Mouse (Mus musculus) liver, embryonic 14.5 days (tissue): ENCODE data around the gene Serpinf2. TPM values are rescaled to one million over a fixed set of nuclear protein-coding genes. Genes with fewer than 3 reads are reported as not detected.

ENCODE experiments used
- ATAC-seq: fragments of 200-750 bp; cut with Nextera tagmentation; 2 replicates; pipeline ENCODE4 v1.8.0; 2017; ENCODE audit warnings: moderate number of reproducible peaks, mild to moderate bottlenecking, moderate library complexity; ENCODE audit not compliant: insufficient read depth
- DNase-seq, 3 experiments: peaks; one replicate each; pipeline ENCODE4 v3.0.0-alpha.2; 2012 to 2013; ENCODE audit warnings: low read depth in 3 of 3, low spot score in 3 of 3
- H3K27ac ChIP-seq: fragments of 300-500 bp; sonication (generic); 2 replicates; pipeline ENCODE4 v1.5.1; 2014; ENCODE audit warnings: moderate library complexity, mild to moderate bottlenecking, control low read depth, inconsistent platforms
- H3K27me3 ChIP-seq: fragments of 300-500 bp; sonication (generic); 2 replicates; pipeline ENCODE4 v1.6.1; 2014; ENCODE audit warnings: mild to moderate bottlenecking, low read length, moderate library complexity; ENCODE audit not compliant: control insufficient read depth, insufficient read depth
- H3K36me3 ChIP-seq: fragments of 300-500 bp; sonication (generic); replicated peaks from 2 replicates; pipeline ENCODE4 v1.6.1; 2014; ENCODE audit warnings: low read depth; ENCODE audit not compliant: control insufficient read depth, insufficient read depth
- H3K4me1 ChIP-seq, 2 experiments: fragments of 200-500 bp in 1 of 2; fragments of 300-500 bp in 1 of 2; sonication (generic) in 1 of 2; replicated peaks; 2 replicates each; pipeline ENCODE4 v1.6.1; 2012 to 2014; ENCODE audit warnings: antibody characterized with exemption in 1 of 2, inconsistent platforms in 1 of 2, low read length in 1 of 2; ENCODE audit not compliant: control insufficient read depth in 2 of 2, insufficient read depth in 2 of 2
- H3K4me2 ChIP-seq: fragments of 300-500 bp; sonication (generic); 2 replicates; pipeline ENCODE4 v1.6.1; 2014; ENCODE audit warnings: low read depth, mild to moderate bottlenecking, control low read depth, moderate library complexity
- H3K4me3 ChIP-seq, 2 experiments: fragments of 200-500 bp in 1 of 2; fragments of 300-500 bp in 1 of 2; sonication (generic) in 1 of 2; 2 replicates each; pipeline ENCODE4 v1.5.1; 2012 to 2014; ENCODE audit warnings: low read depth in 2 of 2, low read length in 2 of 2, mild to moderate bottlenecking in 2 of 2, control low read depth in 1 of 2, inconsistent platforms in 1 of 2, moderate library complexity in 1 of 2; ENCODE audit not compliant: insufficient read depth in 1 of 2
- H3K9ac ChIP-seq: fragments of 300-500 bp; sonication (generic); replicated peaks from 2 replicates; pipeline ENCODE4 v1.6.1; 2014; ENCODE audit warnings: mild to moderate bottlenecking, control low read depth, moderate library complexity
- H3K9me3 ChIP-seq: fragments of 300-500 bp; sonication (generic); 2 replicates; pipeline ENCODE4 v1.6.1; 2016; ENCODE audit warnings: low read length, mixed read lengths; ENCODE audit not compliant: control insufficient read depth
- CTCF ChIP-seq: IDR thresholded peaks from 2 replicates; pipeline ENCODE4 v1.5.1; 2016; ENCODE audit warnings: antibody characterized with exemption, low read depth, control low read depth
- EP300 ChIP-seq: IDR thresholded peaks from 2 replicates; pipeline ENCODE4 v1.6.1; 2016; ENCODE audit warnings: antibody characterized with exemption, low read depth
- WGBS: fragments of 180-500 bp; shearing (Covaris S2); extraction: QIAGEN DNeasy Blood & Tissue Kit; methylation state at CpG from one replicate; pipeline ENCODE4 v1.1.7; 2014; ENCODE audit not compliant: insufficient replicate concordance; 5-methylcytosine and 5-hydroxymethylcytosine counted together
- polyA plus RNA-seq, 2 experiments: library from polyadenylated mRNA; depleted of rRNA in 1 of 2; stranded (reverse) in 1 of 2; unstranded in 1 of 2; fragments of >200 nt; fragmentation: Nextera tagmentation in 1 of 2; extraction: Ambion mirVana in 1 of 2; gene quantifications; 2 replicates each; pipeline versions ENCODE4 v1.2.1 to v1.2.3; 2012 to 2014

The Serpinf2 gene
- polyA plus RNA-seq, 2 experiments, result 304 to 474 TPM

GRCm38 (mm10) chr11:75415994-75416393, 23.4 kb downstream of the Serpinf2 start:
- H3K4me2 ChIP-seq, result no peak overlapping the region
- no peak overlapping the region for H3K27ac ChIP-seq
- TF ChIP-seq CTCF, result no peak
- no peak for TF ChIP-seq EP300
- no peaks in the 10 kb centered on the region for H3K36me3 ChIP-seq
- WGBS, result 61% methylated on average over 13 of the region's 13 CpGs
- H3K4me3 ChIP-seq, result no peak overlapping the region
- ATAC-seq (no peak), DNase-seq (no peak)
- no peaks in the 10 kb centered on the region for H3K4me1 ChIP-seq
- H3K27me3 ChIP-seq, result no peaks in the 10 kb centered on the region
- H3K9ac ChIP-seq, result no peak overlapping the region
- no peaks in the 10 kb centered on the region for H3K9me3 ChIP-seq

- Histone ChIP-seq H3K4me2 (no peak overlapping the region), H3K27ac (no peak overlapping the region), H3K9me3 (no peaks in the 10 kb centered on the region), H3K36me3 (no peaks in the 10 kb centered on the region), H3K27me3 (no peaks in the 10 kb centered on the region), H3K4me1 (no peaks in the 10 kb centered on the region), H3K4me3 (no peak overlapping the region), H3K9ac (no peak overlapping the region)
- DNase-seq (no peak), ATAC-seq (no peak)
- no peak for TF ChIP-seq EP300
- WGBS, result 20% methylated on average over 7 of the region's 7 CpGs
Observed at GRCm38 (mm10) chr11:75415096-75415495, 24.3 kb downstream of the Serpinf2 start.

- ATAC-seq (no peak), DNase-seq (no peak)
- 71% methylated on average over 7 of the region's 7 CpGs for WGBS
- Histone ChIP-seq H3K4me2 (no peak overlapping the region), H3K9me3 (no peaks in the 10 kb centered on the region), H3K27me3 (no peaks in the 10 kb centered on the region), H3K4me3 (no peak overlapping the region), H3K4me1 (no peaks in the 10 kb centered on the region), H3K36me3 (no peaks in the 10 kb centered on the region), H3K9ac (no peak overlapping the region), H3K27ac (no peak overlapping the region)
- no peak for TF ChIP-seq CTCF
- no peak for TF ChIP-seq EP300
Observed at GRCm38 (mm10) chr11:75410591-75410990, 28.8 kb downstream of the Serpinf2 start.

DNA sequence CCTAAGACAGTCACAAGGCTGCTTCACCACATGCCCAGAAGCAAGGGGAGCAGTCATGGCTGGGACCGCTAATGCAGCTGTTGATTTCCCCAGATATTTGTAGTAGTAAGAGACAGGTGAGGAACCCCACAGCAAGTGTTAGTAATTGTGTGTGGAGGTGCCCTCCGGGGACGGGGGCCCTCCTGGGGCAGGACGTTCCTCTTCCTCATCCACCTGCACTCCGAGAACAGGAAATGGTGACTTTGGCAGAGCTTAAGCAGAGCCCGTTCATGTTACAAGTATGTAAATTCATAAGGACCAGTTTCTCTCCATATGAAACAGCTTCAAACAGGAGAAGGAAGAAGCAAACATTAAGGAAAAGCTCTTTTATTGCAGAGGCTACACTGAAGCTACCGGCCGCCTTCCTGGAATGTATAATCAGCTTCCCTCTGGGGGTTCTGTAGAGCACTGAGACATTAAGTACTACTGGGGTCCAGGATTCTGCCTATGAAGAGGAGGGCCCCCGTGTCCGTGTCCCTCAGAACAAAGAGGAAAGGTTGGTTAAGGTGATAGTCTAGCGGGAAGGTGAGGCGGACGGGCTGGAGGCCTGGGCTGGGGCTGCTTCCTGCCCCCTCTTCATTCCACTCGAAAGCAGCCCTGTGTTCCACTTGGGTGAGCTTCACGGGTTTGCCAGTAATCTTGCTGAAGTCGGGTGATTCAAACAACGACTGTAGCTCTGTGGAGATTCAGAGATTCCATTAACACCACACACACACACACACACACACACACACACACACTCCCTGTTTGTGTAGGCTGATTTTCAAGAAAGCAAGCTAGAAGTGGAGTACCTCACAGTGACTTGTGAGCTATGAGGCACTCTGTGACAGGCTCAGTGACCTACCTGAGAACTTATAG, 29.5 kb downstream of the Serpinf2 start:
- 49% methylated on average over 17 of the region's 17 CpGs for WGBS
- Histone ChIP-seq H3K4me3 (no peak overlapping the region), H3K9me3 (no peaks in the 10 kb centered on the region), H3K36me3 (no peaks in the 10 kb centered on the region), H3K4me1 (no peaks in the 10 kb centered on the region), H3K27me3 (no peaks in the 10 kb centered on the region), H3K27ac (no peak overlapping the region), H3K4me2 (no peak overlapping the region), H3K9ac (no peak overlapping the region)
- DNase-seq (no peak), ATAC-seq (no peak)
- no peak for TF ChIP-seq EP300
- TF ChIP-seq CTCF, result no peak

DNA sequence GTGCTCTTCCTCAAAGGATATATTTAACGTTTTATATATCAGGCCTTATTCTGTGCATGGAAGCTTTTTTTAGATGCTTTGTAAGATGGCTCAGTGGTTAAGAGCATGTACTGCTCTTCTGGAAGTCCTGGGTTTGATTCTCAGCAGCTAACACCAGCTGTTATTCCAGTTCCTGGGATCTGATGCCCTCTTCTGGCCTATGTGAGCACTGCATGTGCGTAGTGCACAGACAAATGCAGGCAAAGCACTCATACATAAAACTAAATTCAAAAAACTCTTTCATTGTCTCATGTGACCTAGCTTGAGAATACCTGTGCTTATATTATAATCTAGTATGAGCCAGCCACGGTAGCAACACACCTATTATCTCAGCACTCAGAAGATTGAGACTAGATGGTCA, 32.5 kb downstream of the Serpinf2 start:
- no peak for ATAC-seq
- WGBS, result 32% methylated on average over 3 of the region's 3 CpGs
- no peak overlapping the region for H3K9ac ChIP-seq
- no peak overlapping the region for H3K4me2 ChIP-seq
- no peaks in the 10 kb centered on the region for H3K27me3 ChIP-seq
- no peak for DNase-seq
- H3K4me3 ChIP-seq, result no peak overlapping the region
- H3K4me1 ChIP-seq, result peaks cover 0 to 5% of the 10 kb centered on the region in 2 experiments; a peak in 1 of 4 replicates
- no peak for TF ChIP-seq EP300
- TF ChIP-seq CTCF, result peak; percentile 85
- no peaks in the 10 kb centered on the region for H3K36me3 ChIP-seq
- H3K9me3 ChIP-seq, result no peaks in the 10 kb centered on the region
- no peak overlapping the region for H3K27ac ChIP-seq
